Mouse (Mus musculus) layer of hippocampus, postnatal 25 days (tissue): ENCODE results near the gene Gm765. TPM values are rescaled to one million over a fixed set of nuclear protein-coding genes. Genes with fewer than 3 reads are reported as not detected.
A peak's percentile ranks its signal among the peaks of the same experiment; 100 is the strongest.

Experiments
- DNase-seq, 2 experiments: peaks; one replicate each; pipeline ENCODE4 v3.0.0; 2022; ENCODE audit warnings: mixed read lengths in 2 of 2, low spot score in 1 of 2; ENCODE audit errors: extremely low spot score in 1 of 2
- total RNA-seq, 2 experiments: library from RNA; stranded (reverse); gene quantifications; 2 replicates each; pipeline ENCODE4 v1.2.3; 2021

Gm765 gene
- total RNA-seq: not detected

GRCm38 (mm10) chr6:98342654-98343053, at the start of gene Gm765:
TSS of gene Gm765 (minus strand) at chr6:98342754.
- no peak for DNase-seq

DNA sequence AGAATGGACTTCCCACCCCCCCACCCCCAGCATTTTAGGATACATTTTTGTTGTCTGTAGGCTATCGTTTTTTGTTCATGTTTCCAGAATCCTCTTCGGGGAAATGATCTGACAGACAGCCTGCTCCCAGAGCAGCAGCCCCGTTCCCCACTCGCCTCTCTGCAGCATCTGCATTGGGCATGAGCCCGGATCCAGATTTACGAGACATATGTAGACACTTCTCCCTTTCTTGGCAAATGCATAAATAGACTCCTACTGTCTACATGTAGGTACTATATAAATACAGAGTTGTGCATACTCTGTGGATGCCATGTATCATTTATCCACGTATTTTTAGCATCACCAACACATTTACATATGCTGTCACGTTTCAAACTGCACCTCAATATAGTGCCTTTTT, 42.9 kb upstream of the Gm765 start:
- DNase-seq: peak; percentile 6 to 16

DNA sequence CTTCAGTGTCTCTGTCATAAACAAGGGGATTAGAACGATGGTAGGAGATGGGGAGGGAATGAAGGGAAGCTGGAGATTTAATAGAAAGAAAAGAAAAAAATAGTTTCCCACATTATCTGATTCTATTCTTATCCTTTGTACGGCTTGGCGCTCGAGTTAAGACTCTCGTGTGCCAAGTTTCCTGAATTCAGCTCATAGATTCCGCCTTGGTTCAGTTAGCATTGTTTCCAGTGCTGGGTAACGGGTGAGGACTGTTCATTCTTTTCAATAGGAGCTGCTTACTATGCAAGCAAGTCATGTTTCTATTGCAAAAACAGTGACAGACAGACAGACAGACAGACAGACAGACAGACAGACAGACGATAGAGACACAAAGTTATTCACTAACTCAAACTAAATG, 41.9 kb upstream of the Gm765 start:
- DNase-seq: peak in 1 of 2 experiments; percentile 3

DNA sequence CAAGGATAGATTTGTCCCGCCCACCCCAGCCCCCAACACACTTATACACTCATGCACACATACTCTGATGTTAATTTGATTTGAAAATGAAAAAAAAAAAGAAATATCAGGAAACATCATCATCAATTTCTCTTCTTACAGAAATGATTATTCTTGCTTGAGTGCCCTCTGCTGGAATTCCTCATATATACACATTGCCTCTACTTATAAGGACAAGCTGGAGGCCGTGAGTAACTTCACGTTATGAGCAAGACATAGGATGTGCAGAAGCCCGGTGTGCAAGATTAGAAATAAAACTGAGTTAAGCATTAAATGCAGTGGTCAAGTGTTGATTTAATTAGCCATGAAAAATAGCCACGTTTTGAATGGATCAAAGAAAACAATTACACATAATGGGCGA, 40.9 kb upstream of the Gm765 start:
- peak in 1 of 2 experiments; percentile 17 for DNase-seq

DNA sequence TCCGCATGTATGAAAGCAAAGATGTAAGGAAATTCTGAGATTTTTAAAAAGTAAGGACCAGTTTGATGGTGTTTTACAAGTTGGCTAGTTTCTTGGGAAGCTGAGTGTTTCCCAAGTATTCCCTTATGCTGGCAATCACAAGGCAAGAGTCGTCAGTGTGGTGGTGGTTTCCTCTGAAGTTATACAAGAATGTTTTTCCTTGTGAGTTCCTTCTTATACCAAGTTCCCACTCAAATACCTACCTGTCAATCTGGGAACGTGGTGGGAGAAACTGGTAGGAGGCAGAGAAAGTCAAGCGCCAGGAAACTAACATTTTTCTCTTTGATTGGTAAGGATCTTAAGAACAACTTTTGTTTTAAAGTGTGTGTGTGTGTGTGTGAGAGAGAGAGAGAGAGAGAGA, 23.6 kb upstream of the Gm765 start:
- no peak for DNase-seq

DNA sequence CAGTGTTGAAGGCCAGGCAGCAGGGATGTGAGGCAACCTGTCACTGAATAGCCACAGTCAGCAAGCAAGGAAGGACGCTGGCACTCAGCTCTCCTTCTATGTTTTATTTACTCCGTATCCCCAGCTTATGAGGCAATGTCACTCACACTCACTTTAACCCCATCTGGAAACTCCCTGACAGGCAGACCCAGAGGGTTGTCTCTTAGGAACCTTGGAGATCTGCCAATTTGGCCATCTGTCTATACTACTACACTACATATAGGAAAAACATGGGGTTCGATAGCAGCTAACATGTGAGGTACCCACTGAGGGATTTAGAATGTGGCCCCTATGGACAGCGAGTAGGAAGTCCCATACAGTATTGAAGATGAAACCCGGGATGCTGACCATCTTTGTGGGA, 12.7 kb upstream of the Gm765 start:
- DNase-seq: no peak

- DNase-seq: no peak
Measured at GRCm38 (mm10) chr6:98353285-98353684, 10.7 kb upstream of the Gm765 start.

DNA sequence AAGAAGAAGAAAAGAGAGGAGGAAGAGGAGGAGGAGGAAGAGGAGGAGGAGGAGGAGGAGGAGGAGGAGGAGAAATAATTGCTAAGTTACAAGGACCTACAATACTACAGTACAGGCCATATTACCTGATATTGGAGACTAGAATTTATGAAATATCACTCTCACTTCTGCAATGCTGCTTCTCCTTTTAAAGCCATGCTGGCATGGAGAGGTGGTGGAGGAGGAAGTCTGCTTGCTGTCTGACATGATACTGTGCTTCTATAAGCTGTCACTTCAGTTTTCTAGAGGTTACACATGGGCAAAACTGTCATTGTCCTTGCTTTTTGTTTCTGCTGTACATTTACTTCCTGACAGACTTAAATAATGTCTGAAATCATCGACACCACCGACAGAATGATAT, 9.8 kb downstream of the Gm765 start:
- no peak for DNase-seq

- no peak for DNase-seq
Measured at GRCm38 (mm10) chr6:98311659-98312058, 30.9 kb downstream of the Gm765 start.

- DNase-seq: no peak
Measured at GRCm38 (mm10) chr6:98307647-98308046, 34.9 kb downstream of the Gm765 start.

DNA sequence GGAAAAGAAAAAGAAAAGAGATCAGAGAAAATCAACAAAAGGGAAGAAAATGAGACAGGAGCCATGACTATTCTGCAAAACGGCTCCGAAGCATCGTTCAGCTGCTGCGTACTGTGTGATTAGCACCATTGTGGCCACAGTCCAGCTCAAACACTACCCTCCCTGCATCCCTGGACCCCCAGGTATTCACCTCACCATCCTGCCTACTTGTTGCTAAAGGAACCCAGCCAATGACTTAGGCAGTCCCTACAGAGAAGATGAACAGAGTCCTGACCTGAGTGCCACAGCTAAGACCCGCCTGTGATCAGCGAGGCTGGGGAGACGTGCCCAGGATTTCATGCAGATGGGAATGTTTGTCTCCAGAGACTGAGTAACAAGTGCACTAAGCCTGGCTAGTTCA, 35.4 kb downstream of the Gm765 start:
- DNase-seq: no peak

DNA sequence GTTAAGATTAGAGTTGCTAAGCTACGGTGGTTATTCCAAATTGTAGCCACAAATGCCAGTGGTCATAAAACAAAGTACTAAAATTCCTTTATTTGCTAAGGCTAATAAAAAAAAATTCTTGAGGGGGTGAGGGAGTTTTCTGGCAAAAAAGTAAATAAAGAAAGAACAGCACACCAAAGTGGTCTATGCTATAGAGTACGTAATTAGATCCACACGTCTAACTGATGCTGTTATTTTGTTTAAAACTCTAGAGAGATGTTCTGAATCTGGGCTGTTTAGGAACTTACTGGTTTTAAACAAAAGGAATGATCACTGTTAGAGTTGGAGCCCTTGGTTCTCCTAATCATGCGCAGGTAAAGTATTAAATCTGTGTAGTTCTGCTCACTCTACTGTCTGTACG, 50.5 kb downstream of the Gm765 start:
- DNase-seq: no peak

- DNase-seq: no peak
Measured at GRCm38 (mm10) chr6:98288316-98288715, 54.2 kb downstream of the Gm765 start.

DNA sequence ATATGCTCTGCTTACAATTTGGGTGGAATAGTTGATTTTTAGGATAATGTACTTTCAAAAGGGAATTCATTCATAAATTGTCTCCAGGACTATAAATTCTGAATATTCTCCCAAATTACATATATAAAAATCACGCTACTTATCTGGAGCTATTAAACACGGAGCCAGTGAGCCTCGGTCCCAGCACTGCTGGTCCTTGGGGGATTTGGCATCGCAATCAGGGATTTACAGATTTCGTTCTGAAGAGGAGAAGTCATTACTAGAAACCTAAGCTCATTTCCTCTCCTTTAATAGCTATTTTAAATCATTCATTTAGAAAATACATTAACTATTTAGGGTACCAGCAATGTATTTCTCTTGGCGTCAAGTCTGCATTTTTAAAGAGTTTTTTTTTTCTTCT, 55.0 kb downstream of the Gm765 start:
- no peak for DNase-seq

- no peak for DNase-seq
Measured at GRCm38 (mm10) chr6:98285190-98285589, 57.4 kb downstream of the Gm765 start.

DNA sequence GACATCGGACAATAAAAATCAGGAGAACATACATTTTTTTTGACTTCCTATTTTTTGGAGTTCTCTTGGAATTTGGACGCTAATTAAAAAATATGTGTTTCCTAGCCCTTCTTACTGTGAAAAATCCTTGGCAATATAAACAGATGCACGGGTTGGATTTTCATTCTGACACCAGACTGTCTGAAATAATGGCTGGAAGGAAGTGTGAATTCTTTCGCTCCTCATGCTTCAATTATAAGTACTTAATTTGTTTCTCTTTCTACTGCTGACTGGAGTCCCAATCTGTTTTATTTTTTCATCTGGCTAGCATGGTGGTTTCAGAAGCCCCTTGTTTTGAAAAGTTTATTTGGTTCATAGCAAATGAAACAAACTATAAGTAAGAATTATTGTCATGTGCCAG, 59.8 kb downstream of the Gm765 start:
- no peak for DNase-seq

GRCm38 (mm10) chr6:98271553-98271952, 71.0 kb downstream of the Gm765 start:
- peak in 1 of 2 experiments; percentile 50 for DNase-seq

- DNase-seq: no peak
Measured at GRCm38 (mm10) chr6:98262961-98263360, 79.6 kb downstream of the Gm765 start.

- DNase-seq: no peak
Measured at GRCm38 (mm10) chr6:98259016-98259415, 83.5 kb downstream of the Gm765 start.

DNA sequence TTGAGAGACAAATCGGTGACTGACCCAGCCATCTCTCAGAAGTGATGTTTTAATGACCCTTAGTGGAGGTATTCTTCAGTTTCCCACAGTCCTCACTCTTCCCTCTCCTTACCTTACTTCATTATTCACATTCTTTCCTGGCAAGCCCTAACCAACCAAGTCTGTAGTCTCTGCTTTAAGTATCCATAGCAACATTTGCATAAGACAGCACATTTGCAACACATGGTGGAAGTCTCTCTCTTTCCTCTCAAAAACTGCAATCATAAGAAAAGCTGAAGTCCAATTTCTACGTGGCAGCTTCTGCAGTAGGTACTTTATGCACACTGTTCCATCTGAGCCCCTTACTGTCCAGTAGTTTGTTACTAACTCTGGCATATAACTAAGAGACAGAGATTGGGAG, 96.1 kb downstream of the Gm765 start:
- DNase-seq: no peak

DNA sequence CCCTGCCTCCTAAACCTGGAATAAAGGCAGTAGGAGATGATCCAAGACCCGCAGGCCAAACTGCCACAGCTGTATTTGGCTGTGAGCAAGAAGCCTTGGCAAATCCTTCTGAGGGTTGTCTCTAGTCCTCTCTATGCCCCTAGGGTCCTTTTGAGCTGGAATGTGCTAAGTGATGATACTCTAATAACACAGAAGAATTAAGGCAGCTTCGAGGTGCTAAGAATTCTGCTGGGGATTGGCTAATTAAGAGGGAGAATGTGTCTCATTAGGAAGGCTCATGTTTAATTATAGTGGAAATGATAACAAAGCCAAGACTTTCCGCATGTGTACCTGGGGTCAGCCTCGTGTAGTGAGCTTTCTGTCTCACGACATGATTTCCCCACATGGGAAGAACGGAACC, 99.4 kb downstream of the Gm765 start:
- no peak for DNase-seq

GRCm38 (mm10) chr6:98240561-98241272, 101.8 kb downstream of the Gm765 start:
- no peak for DNase-seq

- DNase-seq: no peak
Measured at GRCm38 (mm10) chr6:98234097-98234496, 108.5 kb downstream of the Gm765 start.
